Mouse (Mus musculus): ENCODE data around the gene Clstn1. TPM values are rescaled to one million over a fixed set of nuclear protein-coding genes. Genes with fewer than 3 reads are reported as not detected.

Clstn1 gene
- 65.3 and 70.3 TPM in 2 replicates for polyA plus RNA-seq (2021; fragmentation: Nextera tagmentation)
- long read RNA-seq, experiment 1, full-length matches to known transcripts = 2 of 171 reads
- long read RNA-seq, experiment 1, partial matches to known transcripts = 166 of 171 reads
- long read RNA-seq, experiment 1, other reads (novel, unspliced or antisense) = 3 of 171 reads
- long read RNA-seq, experiment 2, full-length matches to known transcripts = 166 of 499 reads
- long read RNA-seq, experiment 2, partial matches to known transcripts = 298 of 499 reads
- long read RNA-seq, experiment 2, other reads (novel, unspliced or antisense) = 35 of 499 reads

GRCm38 (mm10) chr4:149586044-149586782, at the start of gene Clstn1:
Gene Clstn1 (plus strand): TSS chr4:149586468.

Small RNA genes lying within 50 kb of the gene (microRNA-seq; reads per million reads assigned to microRNA genes)
- gene Mir5616 (0.86 reads per million), gene Mir7023 (0.64 reads per million)

Other genes starting within 250 kb of the Clstn1 start
- 22.1 and 25.7 TPM in 2 replicates for gene Ube4b, start 159.7 kb upstream of the Clstn1 start, polyA plus RNA-seq (2021; fragmentation: Nextera tagmentation)
- gene Rbp7, start 131.5 kb upstream of the Clstn1 start, polyA plus RNA-seq (2021; fragmentation: Nextera tagmentation) = 0.79 TPM in 1 of 2 replicates, not detected in the other
- not detected in 2 replicates for gene Tmem274, start 109.1 kb upstream of the Clstn1 start, polyA plus RNA-seq (2021; fragmentation: Nextera tagmentation)
- gene Nmnat1, start 101.3 kb upstream of the Clstn1 start, polyA plus RNA-seq (2021; fragmentation: Nextera tagmentation) = 3.3 and 4.4 TPM in 2 replicates
- gene Lzic, start 101.2 kb upstream of the Clstn1 start, polyA plus RNA-seq (2021; fragmentation: Nextera tagmentation) = 18.3 and 22.7 TPM in 2 replicates
- gene Ctnnbip1, start 68.2 kb upstream of the Clstn1 start, polyA plus RNA-seq (2021; fragmentation: Nextera tagmentation) = 52.4 and 68.7 TPM in 2 replicates
- gene Pik3cd, start 116.1 kb downstream of the Clstn1 start, polyA plus RNA-seq (2021; fragmentation: Nextera tagmentation) = 4.3 and 6.9 TPM in 2 replicates
- gene Tmem201, start 151.6 kb downstream of the Clstn1 start, polyA plus RNA-seq (2021; fragmentation: Nextera tagmentation) = 29.2 and 31.0 TPM in 2 replicates
- 48.9 and 52.1 TPM in 2 replicates for gene Slc25a33, start 187.8 kb downstream of the Clstn1 start, polyA plus RNA-seq (2021; fragmentation: Nextera tagmentation)